Mouse (Mus musculus) thymus, adult 2 months (tissue): ENCODE data around the gene Acvrl1. TPM values are rescaled to one million over a fixed set of nuclear protein-coding genes. Genes with fewer than 3 reads are reported as not detected.

Source experiments
- DNase-seq: peaks from one replicate; pipeline ENCODE4 v3.0.0; 2021
- H3K27ac ChIP-seq: fragments of 200-500 bp; 2 replicates; pipeline ENCODE4 v1.5.1; 2012; ENCODE audit warnings: low read length, control low read depth; ENCODE audit not compliant: control insufficient read depth, insufficient read depth
- H3K27me3 ChIP-seq: fragments of 200-500 bp; 2 replicates; pipeline ENCODE4 v1.6.1; 2012; ENCODE audit warnings: mild to moderate bottlenecking, low read length, moderate library complexity, mixed read lengths; ENCODE audit not compliant: control insufficient read depth, insufficient read depth
- H3K36me3 ChIP-seq: fragments of 200-500 bp; 2 replicates; pipeline ENCODE4 v1.6.1; 2012; ENCODE audit warnings: mild to moderate bottlenecking, low read length, moderate library complexity; ENCODE audit not compliant: control insufficient read depth, insufficient read depth
- H3K4me1 ChIP-seq: fragments of 200-500 bp; replicated peaks from 2 replicates; pipeline ENCODE4 v1.6.1; 2012; ENCODE audit warnings: low read length; ENCODE audit not compliant: control insufficient read depth, insufficient read depth
- H3K4me3 ChIP-seq: fragments of 200-500 bp; 2 replicates; pipeline ENCODE4 v1.5.1; 2012; ENCODE audit warnings: mild to moderate bottlenecking, low read length, control low read depth, moderate library complexity; ENCODE audit not compliant: control insufficient read depth, insufficient read depth
- CTCF ChIP-seq: fragments of 200-500 bp; IDR thresholded peaks from 2 replicates; pipeline ENCODE4 v1.5.1; 2012; ENCODE audit warnings: mild to moderate bottlenecking, control low read depth, low read length, moderate library complexity, borderline replicate concordance; ENCODE audit not compliant: control insufficient read depth, poor library complexity, insufficient read depth; ENCODE audit errors: extremely low read depth
- POLR2A ChIP-seq: fragments of 200-500 bp; IDR thresholded peaks from 2 replicates; pipeline ENCODE4 v1.6.1; 2012; ENCODE audit warnings: mild to moderate bottlenecking, low read length, control low read depth, moderate library complexity; ENCODE audit not compliant: control insufficient read depth, poor library complexity, insufficient read depth; ENCODE audit errors: extremely low read depth
- WGBS: fragments of 180-500 bp; shearing (Covaris S2); methylation state at CpG from one replicate; pipeline ENCODE4 v1.1.7; 2018; 5-methylcytosine and 5-hydroxymethylcytosine counted together
- polyA plus RNA-seq: library from polyadenylated mRNA; depleted of rRNA; stranded (reverse); fragments of >200 nt; gene quantifications from 2 replicates; pipeline ENCODE4 v1.2.3, GENCODE M21; 2012

The Acvrl1 gene
- polyA plus RNA-seq, 1 experiment = 34.2 TPM

GRCm38 (mm10) chr15:101181106-101181466, 52.8 kb downstream of the Acvrl1 start:
- H3K36me3 ChIP-seq = no peaks in the 10 kb centered on the region
- no peak overlapping the region for H3K4me3 ChIP-seq
- no peaks in the 10 kb centered on the region for H3K27me3 ChIP-seq
- WGBS = 81% methylated on average over 5 of the region's 5 CpGs
- no peak overlapping the region for H3K27ac ChIP-seq
- no peak for DNase-seq
- peaks cover 16% of the 10 kb centered on the region for H3K4me1 ChIP-seq
- TF ChIP-seq CTCF (no peak), POLR2A (no peak)

- 90% methylated on average over 4 of the region's 4 CpGs for WGBS
- peaks cover 16% of the 10 kb centered on the region for H3K4me1 ChIP-seq
- H3K27ac ChIP-seq = no peak overlapping the region
- H3K27me3 ChIP-seq = no peaks in the 10 kb centered on the region
- DNase-seq = no peak
- TF ChIP-seq POLR2A (no peak), CTCF (no peak)
- no peaks in the 10 kb centered on the region for H3K36me3 ChIP-seq
- no peak overlapping the region for H3K4me3 ChIP-seq
Observed at GRCm38 (mm10) chr15:101181500-101181899, 53.2 kb downstream of the Acvrl1 start.

- TF ChIP-seq POLR2A (no peak), CTCF (no peak)
- H3K4me3 ChIP-seq = no peak overlapping the region
- no peaks in the 10 kb centered on the region for H3K27me3 ChIP-seq
- WGBS = 69% methylated on average over 5 of the region's 5 CpGs
- no peaks in the 10 kb centered on the region for H3K36me3 ChIP-seq
- DNase-seq = no peak
- no peak overlapping the region for H3K27ac ChIP-seq
- H3K4me1 ChIP-seq = peaks cover 16% of the 10 kb centered on the region
Observed at GRCm38 (mm10) chr15:101182676-101183075, 54.4 kb downstream of the Acvrl1 start.

- H3K4me1 ChIP-seq = peaks cover 16% of the 10 kb centered on the region
- no peak for DNase-seq
- no peak overlapping the region for H3K27ac ChIP-seq
- no peaks in the 10 kb centered on the region for H3K27me3 ChIP-seq
- no peak overlapping the region for H3K4me3 ChIP-seq
- no peak for TF ChIP-seq POLR2A
- no peak for TF ChIP-seq CTCF
- 97% methylated on average over 8 of the region's 8 CpGs for WGBS
- no peaks in the 10 kb centered on the region for H3K36me3 ChIP-seq
Observed at GRCm38 (mm10) chr15:101184300-101184699, 56.0 kb downstream of the Acvrl1 start.

GRCm38 (mm10) chr15:101185549-101185948, 57.2 kb downstream of the Acvrl1 start:
- Histone ChIP-seq H3K4me3 (no peak overlapping the region), H3K4me1 (peaks cover 14% of the 10 kb centered on the region), H3K36me3 (no peaks in the 10 kb centered on the region), H3K27ac (no peak overlapping the region), H3K27me3 (no peaks in the 10 kb centered on the region)
- TF ChIP-seq CTCF (no peak), POLR2A (no peak)
- 96% methylated on average over 3 of the region's 3 CpGs for WGBS
- no peak for DNase-seq

GRCm38 (mm10) chr15:101187907-101188306, 59.6 kb downstream of the Acvrl1 start:
- no peak overlapping the region for H3K27ac ChIP-seq
- H3K4me1 ChIP-seq = peaks cover 11% of the 10 kb centered on the region
- no peak for TF ChIP-seq CTCF
- TF ChIP-seq POLR2A = no peak
- no peaks in the 10 kb centered on the region for H3K36me3 ChIP-seq
- WGBS = 59% methylated on average over 5 of the region's 5 CpGs
- no peak overlapping the region for H3K4me3 ChIP-seq
- DNase-seq = no peak
- H3K27me3 ChIP-seq = no peaks in the 10 kb centered on the region

- Histone ChIP-seq H3K27ac (peak overlapping the region; percentile 26; the same call in 1 of the 2 replicates), H3K36me3 (0 out of 2 replicates have a peak, but pooled peaks cover 3% of the 10 kb centered on the region), H3K27me3 (no peaks in the 10 kb centered on the region), H3K4me3 (no peak overlapping the region), H3K4me1 (peaks cover 13% of the 10 kb centered on the region)
- 74% methylated on average over 10 of the region's 10 CpGs for WGBS
- TF ChIP-seq CTCF = no peak
- DNase-seq = no peak
Observed at GRCm38 (mm10) chr15:101189981-101190761, 61.8 kb downstream of the Acvrl1 start.
